Mouse (Mus musculus) ovary, postnatal 36 days (tissue): ENCODE data around the gene Madd.

Source experiments
- DNase-seq: peaks from one replicate; pipeline ENCODE4 v3.0.0; 2022; ENCODE audit warnings: low spot score, mixed read lengths

Madd gene

GRCm38 (mm10) chr2:91183711-91184405, at the start of gene Madd:
TSS of gene Madd (minus strand) at chr2:91183837.
- no peak for DNase-seq

DNA sequence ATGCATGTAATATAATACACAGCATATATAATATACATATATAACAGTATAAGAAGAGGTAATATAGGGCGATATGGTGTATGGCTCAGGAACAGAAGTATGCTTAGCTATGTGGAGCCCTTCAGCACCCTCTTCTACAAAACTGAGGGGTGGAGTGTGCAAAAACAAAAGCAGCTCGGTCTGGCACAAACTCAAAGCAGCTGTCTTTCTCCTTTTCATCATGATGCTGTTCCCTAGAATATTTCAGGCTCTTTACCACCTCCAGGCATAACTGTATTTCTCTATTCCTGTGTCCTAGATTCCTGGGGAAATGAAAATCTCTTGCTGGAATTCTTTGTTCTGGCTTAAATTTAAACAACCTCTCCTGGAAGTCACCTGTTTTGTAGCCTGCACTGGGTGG, 46.1 kb upstream of the Madd start:
- DNase-seq, result no peak

DNA sequence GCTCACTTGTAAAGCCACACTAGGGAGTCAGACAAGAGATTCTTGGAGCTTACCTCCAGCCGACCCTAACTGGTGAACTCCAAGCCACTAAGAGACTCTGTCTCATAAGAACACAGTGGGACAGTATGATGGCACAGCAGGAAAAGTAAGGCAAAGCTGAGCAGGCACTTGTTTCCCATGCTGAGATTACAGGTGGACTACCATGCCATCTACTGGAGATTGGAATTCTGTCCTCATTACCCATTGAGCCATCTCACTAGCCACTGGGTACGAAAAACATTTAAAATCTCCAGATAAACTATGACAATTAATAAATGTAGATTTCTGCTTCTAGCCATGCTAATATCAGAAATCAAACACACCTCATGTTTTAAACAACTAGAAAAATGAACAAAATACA, 40.0 kb upstream of the Madd start:
- DNase-seq, result no peak

DNA sequence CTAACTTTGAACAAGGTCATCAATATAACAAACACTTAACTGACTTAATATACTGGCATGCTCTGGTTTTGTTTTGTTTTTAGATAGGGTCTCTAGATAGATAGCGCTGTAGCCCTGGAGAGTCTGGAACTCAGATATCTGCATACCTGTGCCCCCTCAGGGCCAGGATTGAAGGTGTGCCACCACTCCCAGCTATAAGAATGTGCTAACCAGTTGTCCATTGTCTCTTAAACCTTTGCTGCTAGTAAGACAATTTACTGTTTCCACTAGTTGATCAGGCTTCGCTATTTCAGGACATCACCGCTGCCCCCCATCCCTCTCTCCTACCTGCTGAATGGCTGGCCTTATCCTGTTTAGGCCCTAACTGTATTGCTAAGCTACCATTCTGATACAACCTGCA, 36.9 kb upstream of the Madd start:
- DNase-seq, result no peak

- DNase-seq, result no peak
Measured at GRCm38 (mm10) chr2:91217032-91217431, 33.4 kb upstream of the Madd start.

GRCm38 (mm10) chr2:91213311-91213710, 29.7 kb upstream of the Madd start:
- DNase-seq, result no peak

DNA sequence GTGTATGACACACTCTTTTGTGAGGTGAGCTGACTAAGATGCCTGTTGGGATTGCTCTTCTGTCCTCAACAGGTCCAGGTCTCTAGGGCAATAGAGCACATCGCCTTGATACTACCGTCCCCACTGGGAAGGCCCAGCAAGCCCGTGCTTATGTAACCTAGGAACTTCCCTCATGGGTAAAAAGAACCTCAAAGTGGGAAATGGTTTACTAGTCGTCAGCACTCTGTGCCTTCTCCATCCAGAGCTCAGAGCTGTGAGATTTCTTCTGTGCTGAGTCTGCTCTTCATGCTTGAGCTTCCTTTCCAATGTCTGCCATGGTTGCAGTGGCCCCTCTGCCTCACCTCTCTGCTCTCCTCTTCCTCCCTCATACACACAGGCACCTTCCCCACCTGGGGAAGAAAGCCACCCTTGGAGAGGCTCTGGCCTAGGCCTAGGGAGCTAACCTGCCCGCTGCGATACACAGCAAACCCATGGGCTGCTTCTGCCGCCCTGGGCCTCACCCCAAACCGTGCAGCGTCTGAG, 22.7 kb upstream of the Madd start:
- DNase-seq, result no peak

GRCm38 (mm10) chr2:91202972-91203656, 19.5 kb upstream of the Madd start:
- DNase-seq, result no peak

DNA sequence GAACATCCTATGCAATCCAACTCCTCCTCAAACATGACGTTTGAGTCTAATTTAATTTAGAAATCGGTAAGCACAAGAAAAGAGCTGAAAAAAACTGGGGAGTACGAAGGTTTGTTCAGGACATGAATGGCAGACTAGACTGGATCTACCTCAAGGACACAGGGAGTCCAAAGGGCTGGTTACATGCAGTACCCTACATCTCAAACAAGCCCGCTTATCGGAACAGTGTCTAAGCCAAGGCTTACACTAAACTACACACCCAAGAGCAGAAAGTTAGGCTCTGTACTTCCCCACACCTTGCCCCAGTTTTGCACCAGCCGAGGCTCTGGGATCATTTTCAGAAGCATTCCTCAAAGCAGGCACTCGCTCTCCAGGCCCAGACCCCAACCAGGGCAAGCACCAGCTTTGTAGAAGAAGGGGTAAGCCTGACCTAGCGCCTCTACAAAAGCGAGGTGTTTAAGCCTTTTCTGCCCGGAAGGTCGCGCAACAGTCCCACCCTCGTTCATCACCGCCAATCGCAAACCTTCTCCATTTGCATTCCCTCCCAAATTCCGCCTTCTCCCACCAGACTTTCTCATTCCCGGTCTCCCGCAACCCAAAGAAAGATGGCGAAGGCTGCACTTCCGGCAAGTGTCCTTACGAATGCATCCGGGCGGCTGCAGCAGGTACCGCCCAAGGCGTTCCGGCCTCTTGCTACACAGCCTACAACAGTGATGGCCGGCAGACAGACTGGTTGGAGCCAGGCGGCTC, 18.8 kb upstream of the Madd start, which contains the start of the genes Nr1h3 and Acp2:
Gene Nr1h3 (minus strand): TSS at position 613 of the 750 bp plus-strand sequence.
Gene Acp2 (plus strand): TSS at position 664 of the 750 bp plus-strand sequence.
- DNase-seq, result peak; percentile 95

DNA sequence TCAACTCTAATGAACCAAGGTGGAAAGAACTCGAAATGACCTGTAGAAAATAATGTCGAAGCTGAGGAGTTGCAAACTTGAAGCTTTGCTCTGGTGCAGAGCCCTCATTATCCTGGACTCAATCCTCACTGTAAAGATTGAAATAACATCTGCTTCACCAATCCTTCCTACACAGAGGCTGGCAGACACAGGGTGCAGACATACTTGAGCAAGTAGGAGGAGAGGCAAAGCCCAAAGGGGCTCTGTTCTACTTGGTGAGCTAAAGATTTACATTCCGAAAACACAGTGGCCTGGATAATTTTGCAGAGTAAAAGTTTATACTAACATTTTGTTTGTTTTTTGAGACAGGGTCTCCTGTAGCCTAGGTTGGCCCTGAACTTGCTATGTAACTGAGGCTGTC, 15.3 kb upstream of the Madd start:
- DNase-seq, result no peak

GRCm38 (mm10) chr2:91196577-91197001, 13.0 kb upstream of the Madd start:
- no peak for DNase-seq

DNA sequence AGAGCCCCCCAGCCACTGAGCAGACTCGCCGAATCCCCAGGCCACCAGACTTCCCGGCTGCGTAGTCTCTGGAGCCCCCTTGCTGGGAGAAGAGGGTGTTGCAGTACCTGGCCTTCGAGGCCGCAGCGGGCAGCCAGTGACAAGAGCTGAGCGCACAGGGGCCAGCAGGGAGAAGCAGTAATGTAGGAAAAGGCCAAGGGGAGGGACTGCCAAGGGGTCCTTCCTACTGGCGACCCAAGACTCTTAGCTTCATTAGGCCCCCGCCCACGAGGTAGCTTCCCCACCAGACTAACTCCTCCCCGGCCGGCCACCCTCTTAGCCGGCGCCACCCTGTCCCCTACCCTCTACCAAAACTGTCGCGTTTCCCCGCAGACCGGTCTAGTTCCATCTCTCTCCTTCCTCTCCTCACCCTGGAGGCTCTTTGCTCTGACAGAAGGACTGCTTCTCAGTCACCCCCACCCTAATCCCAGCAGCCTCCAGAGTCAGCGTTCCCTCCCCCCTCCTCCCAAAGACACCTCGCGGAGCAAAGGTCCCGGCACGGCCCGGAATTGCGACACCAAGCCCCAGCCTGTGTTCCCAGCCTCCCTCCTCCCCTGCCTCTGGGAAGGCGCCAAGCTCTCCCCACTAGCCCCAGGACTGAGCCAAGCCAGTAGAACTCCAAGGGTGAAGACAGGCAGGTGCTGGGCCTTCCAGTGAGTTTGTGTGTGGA, 11.1 kb upstream of the Madd start:
- DNase-seq, result peak; percentile 76

DNA sequence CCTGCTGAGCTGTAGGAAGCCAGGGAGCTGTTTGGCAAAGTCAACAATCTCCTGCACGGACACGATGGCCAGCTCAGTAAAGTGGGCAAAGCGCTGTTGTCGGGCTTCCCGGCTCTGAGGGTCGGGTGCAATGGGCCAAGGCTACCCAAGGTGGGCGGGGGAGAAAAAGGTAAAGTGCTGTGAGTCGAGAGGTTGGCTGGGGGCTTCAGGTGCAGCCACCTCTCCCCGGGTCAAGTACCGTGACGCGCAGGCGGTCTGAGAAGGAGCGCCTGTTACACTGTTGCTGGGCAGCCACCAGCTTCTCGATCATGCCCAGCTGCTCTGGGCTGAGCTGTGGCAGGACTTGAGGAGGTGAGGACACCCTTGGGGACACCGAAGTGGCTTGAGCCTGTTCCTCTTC, 6.9 kb upstream of the Madd start:
- no peak for DNase-seq

GRCm38 (mm10) chr2:91187431-91187830, 3.8 kb upstream of the Madd start:
- no peak for DNase-seq

DNA sequence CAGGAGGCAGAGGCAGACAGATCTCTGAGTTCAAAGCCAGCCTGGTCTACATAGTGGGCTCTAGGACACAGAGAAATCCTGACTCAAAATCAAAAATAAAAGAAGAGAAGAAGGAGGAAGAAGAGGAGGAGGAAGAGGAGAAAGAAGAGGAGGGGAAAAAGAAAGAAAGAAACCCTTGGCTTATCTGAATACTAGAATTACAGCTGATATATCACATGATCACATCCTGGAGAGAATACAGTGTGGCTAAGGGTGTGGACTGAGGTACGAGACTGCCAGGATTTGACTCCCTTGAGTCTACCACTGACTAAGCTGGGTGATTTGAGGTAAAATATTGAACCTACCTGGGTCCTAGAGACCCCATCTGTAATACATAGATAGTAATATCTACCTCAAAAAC, 2.6 kb upstream of the Madd start:
- DNase-seq, result no peak

DNA sequence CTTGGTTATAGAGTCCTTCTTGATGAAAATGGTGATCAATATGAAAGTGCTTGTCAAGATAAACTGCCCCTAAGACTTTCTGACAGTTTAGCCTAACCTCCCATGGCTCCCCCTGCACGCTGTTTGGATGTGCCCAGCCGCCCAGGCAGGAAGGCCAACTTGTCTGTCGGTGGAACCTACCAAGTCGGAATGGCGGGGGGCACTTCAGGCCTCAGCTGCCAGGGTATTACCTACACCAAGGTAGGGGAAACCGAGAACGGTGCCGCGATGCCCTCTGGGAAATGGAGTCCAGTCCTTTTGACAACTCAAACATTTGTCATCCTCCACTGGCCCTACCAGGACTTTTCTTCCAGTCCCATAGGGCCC, 506 bp downstream of the Madd start:
- peak; percentile 89 for DNase-seq

- DNase-seq, result peak; percentile 74
Measured at GRCm38 (mm10) chr2:91182405-91183147, 1.1 kb downstream of the Madd start.

GRCm38 (mm10) chr2:91182016-91182404, 1.6 kb downstream of the Madd start:
- no peak for DNase-seq

- DNase-seq, result no peak
Measured at GRCm38 (mm10) chr2:91180706-91181105, 2.9 kb downstream of the Madd start.

- no peak for DNase-seq
Measured at GRCm38 (mm10) chr2:91179825-91180224, 3.8 kb downstream of the Madd start.

- DNase-seq, result no peak
Measured at GRCm38 (mm10) chr2:91176234-91176633, 7.4 kb downstream of the Madd start.
